Mouse (Mus musculus) stomach, postnatal 0 days (tissue): ENCODE results near the gene Trpm3. TPM values are rescaled to one million over a fixed set of nuclear protein-coding genes. Genes with fewer than 3 reads are reported as not detected.

ENCODE experiments used
- ATAC-seq: fragments of 200-750 bp; cut with Nextera tagmentation; 2 replicates; pipeline ENCODE4 v1.8.0; 2017; ENCODE audit not compliant: low FRiP score, low TSS enrichment
- DNase-seq: peaks from one replicate; pipeline ENCODE4 v3.0.0-alpha.2; 2016; ENCODE audit warnings: low spot score
- H3K27ac ChIP-seq: fragments of 300-500 bp; sonication (generic); replicated peaks from 2 replicates; pipeline ENCODE4 v1.5.1; 2014; ENCODE audit warnings: mild to moderate bottlenecking, control low read depth
- H3K27me3 ChIP-seq: fragments of 300-500 bp; sonication (generic); 2 replicates; pipeline ENCODE4 v1.6.1; 2014; ENCODE audit warnings: low read length; ENCODE audit not compliant: control insufficient read depth, insufficient read depth
- H3K36me3 ChIP-seq: fragments of 300-500 bp; sonication (generic); 2 replicates; pipeline ENCODE4 v1.6.1; 2014; ENCODE audit warnings: low read length, mixed read lengths; ENCODE audit not compliant: control insufficient read depth, insufficient read depth
- H3K4me1 ChIP-seq: fragments of 300-500 bp; sonication (generic); replicated peaks from 2 replicates; pipeline ENCODE4 v1.6.1; 2014; ENCODE audit warnings: antibody characterized with exemption; ENCODE audit not compliant: control insufficient read depth, insufficient read depth
- H3K4me2 ChIP-seq: fragments of 300-500 bp; sonication (generic); replicated peaks from 2 replicates; pipeline ENCODE4 v1.6.1; 2014; ENCODE audit warnings: low read depth, mild to moderate bottlenecking, control low read depth, moderate library complexity
- H3K4me3 ChIP-seq: fragments of 300-500 bp; sonication (generic); 2 replicates; pipeline ENCODE4 v1.5.1; 2014; ENCODE audit warnings: low read depth, low read length, control low read depth
- H3K9ac ChIP-seq: fragments of 300-500 bp; sonication (generic); 2 replicates; pipeline ENCODE4 v1.6.1; 2014; ENCODE audit warnings: mild to moderate bottlenecking, low read length, control low read depth, mixed read lengths
- H3K9me3 ChIP-seq: fragments of 300-500 bp; sonication (generic); 2 replicates; pipeline ENCODE4 v1.6.1; 2016; ENCODE audit warnings: low read length; ENCODE audit not compliant: control insufficient read depth
- CTCF ChIP-seq: IDR thresholded peaks from 2 replicates; pipeline ENCODE4 v1.5.1; 2016; ENCODE audit warnings: antibody characterized with exemption, low read depth, mild to moderate bottlenecking, moderate library complexity
- EP300 ChIP-seq: optimal IDR thresholded peaks from 2 replicates; pipeline ENCODE3; 2016; ENCODE audit warnings: antibody characterized with exemption
- WGBS: fragments of 180-500 bp; shearing (Covaris S2); extraction: QIAGEN DNeasy Blood & Tissue Kit; methylation state at CpG from one replicate; pipeline ENCODE4 v1.1.7; 2014; 5-methylcytosine and 5-hydroxymethylcytosine counted together
- polyA plus RNA-seq: library from polyadenylated mRNA; unstranded; fragments of >200 nt; fragmentation: Nextera tagmentation; extraction: Ambion mirVana; gene quantifications from 2 replicates; pipeline ENCODE4 v1.2.1, GENCODE M21; 2015

Trpm3 gene
- polyA plus RNA-seq, 1 experiment from 2014 or later, result 0.33 TPM

DNA sequence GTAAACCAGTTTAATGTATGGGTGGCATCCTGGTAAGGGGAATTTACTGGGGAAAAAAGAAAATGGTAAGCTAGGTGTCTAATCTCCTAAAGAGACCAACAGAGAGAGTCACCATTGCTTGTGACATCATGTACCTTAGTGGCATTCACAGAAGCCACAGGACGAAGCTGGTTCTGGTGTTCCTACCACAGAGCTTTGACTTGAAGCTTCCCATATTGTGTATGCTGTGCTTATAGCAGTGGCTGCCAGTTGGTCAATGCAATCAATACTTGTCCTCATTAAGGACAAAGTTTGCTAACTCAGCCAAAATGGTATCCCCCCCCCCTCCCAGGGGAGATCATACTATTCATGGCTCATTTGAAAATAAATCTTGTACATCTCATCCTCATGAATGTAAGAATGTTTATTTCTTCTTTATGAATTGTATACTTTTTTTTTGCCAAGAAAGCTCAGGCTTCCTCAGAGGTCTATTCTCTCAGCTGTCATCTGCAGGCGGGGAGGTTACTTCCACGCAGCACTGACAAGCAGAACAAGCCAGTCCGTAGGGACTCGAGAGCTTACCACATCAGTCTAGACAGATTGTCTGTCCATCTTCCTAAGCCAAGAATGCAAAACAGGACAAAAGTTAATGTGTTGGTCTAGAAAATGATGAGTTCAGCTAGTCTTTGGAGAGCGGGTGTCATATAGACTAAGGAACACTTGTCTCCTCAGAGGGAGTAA, 404.3 kb downstream of the Trpm3 start:
- H3K4me1 ChIP-seq, result no peaks in the 10 kb centered on the region
- WGBS, result 57% methylated on average over 6 of the region's 6 CpGs
- no peaks in the 10 kb centered on the region for H3K27me3 ChIP-seq
- DNase-seq, result no peak
- no peak for ATAC-seq
- H3K9ac ChIP-seq, result no peak overlapping the region
- H3K4me3 ChIP-seq, result no peak overlapping the region
- no peaks in the 10 kb centered on the region for H3K36me3 ChIP-seq
- H3K4me2 ChIP-seq, result no peak overlapping the region
- H3K27ac ChIP-seq, result no peak overlapping the region
- no peaks in the 10 kb centered on the region for H3K9me3 ChIP-seq
- TF ChIP-seq EP300, result no peak
- TF ChIP-seq CTCF, result no peak

DNA sequence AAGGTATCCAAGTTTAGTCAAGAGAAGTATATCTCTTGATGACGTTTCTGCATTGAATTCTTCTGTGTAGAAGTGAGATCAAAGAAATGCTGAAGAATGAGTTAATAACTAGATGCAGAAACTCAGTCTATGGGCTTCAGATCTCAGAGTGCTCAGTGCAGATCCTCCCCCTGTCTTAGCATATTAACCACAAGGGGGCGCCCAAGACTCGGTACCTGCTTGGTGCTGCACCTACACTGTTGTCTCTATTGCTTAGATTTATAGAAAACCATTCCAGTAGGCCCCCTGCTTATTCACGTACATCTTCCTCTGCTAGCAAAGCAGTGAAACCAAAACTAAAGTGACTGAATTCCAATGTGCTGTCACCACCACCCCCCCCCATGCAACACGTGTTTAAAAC, 413.3 kb downstream of the Trpm3 start:
- no peaks in the 10 kb centered on the region for H3K36me3 ChIP-seq
- H3K9ac ChIP-seq, result no peak overlapping the region
- TF ChIP-seq CTCF, result peak; percentile 74
- TF ChIP-seq EP300, result no peak
- no peak overlapping the region for H3K4me3 ChIP-seq
- DNase-seq, result peak; percentile 31
- no peak overlapping the region for H3K4me2 ChIP-seq
- H3K27me3 ChIP-seq, result no peaks in the 10 kb centered on the region
- no peaks in the 10 kb centered on the region for H3K9me3 ChIP-seq
- H3K4me1 ChIP-seq, result no peaks in the 10 kb centered on the region
- no peak overlapping the region for H3K27ac ChIP-seq
- no peak for ATAC-seq
- WGBS, result 25% methylated on average over 5 of the region's 5 CpGs

DNA sequence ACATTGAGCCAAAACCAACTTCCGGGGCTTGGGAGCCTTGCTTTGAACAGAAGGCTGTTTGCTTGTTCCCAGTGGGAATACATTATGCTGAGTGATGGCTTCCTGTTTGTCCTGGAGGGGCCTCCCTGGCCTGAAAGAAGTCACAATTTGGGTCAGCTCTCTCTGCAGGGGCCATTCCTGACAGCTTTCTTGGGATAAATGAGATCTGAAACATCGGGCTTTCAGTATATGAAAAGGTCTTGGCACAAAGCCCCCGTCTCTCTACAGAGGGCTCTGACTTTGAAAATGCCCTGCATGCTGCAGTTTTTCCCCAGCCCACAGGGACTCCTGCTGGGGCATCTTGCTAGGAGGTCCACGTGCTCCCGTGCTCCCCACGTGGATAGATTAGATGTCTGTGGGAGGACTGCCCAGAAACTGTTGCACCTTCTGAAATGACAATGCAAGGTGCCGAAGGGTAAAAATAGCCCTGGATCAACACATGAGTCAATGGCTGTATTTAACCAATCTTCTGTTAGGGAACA, 415.6 kb downstream of the Trpm3 start:
- Histone ChIP-seq H3K9me3 (no peaks in the 10 kb centered on the region), H3K27me3 (no peaks in the 10 kb centered on the region), H3K4me1 (no peaks in the 10 kb centered on the region), H3K27ac (no peak overlapping the region), H3K36me3 (no peaks in the 10 kb centered on the region), H3K4me3 (no peak overlapping the region), H3K9ac (no peak overlapping the region), H3K4me2 (0 out of 2 replicates have a peak overlapping the region, but pooled peaks have one; percentile 14)
- TF ChIP-seq CTCF, result no peak
- no peak for TF ChIP-seq EP300
- DNase-seq (no peak), ATAC-seq (no peak)
- WGBS, result 12% methylated on average over 7 of the region's 7 CpGs

DNA sequence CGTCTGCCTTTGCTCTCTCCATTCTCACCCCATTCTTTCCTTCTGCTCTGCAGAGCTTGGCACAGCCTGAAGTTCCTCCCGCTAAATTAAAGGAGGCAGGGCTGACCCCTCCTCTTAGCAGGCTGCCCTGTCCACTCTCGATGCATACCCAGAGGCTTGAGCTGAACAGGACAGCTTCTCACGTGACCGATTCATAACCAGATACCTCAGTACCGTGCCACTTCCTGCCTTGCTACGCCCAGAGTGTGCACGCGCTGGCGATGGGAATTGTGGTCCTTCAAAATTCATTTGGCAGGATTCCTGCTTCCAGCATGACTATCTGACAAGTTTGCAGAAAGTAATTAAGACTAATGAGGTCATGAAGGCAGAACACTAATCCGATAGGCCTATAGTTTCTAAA, 433.6 kb downstream of the Trpm3 start:
- Histone ChIP-seq H3K27me3 (no peaks in the 10 kb centered on the region), H3K27ac (no peak overlapping the region), H3K4me3 (no peak overlapping the region), H3K4me2 (no peak overlapping the region), H3K9ac (no peak overlapping the region), H3K36me3 (no peaks in the 10 kb centered on the region), H3K9me3 (no peaks in the 10 kb centered on the region), H3K4me1 (no peaks in the 10 kb centered on the region)
- 71% methylated on average over 11 of the region's 11 CpGs for WGBS
- TF ChIP-seq CTCF (no peak), EP300 (no peak)
- no peak for DNase-seq
- ATAC-seq, result no peak

DNA sequence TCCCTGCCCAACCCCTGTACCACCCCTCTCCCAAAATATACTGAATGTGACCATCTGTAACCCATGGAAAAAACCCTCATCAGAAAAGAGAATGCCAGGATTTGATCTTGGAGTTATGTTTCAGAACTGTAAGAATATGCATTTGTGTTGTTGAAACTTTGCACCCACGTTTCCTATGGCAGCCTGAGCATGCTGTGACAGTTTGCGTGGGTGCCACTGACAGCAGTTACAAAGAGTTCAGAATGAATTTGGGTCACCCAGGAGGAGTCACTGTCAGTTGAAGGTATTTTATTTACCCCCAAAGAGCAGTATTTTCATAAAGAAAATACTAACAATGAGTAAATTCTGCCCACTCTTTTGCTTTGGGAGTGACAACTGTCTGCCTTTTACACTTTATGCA, 434.0 kb downstream of the Trpm3 start:
- Histone ChIP-seq H3K27me3 (no peaks in the 10 kb centered on the region), H3K4me1 (no peaks in the 10 kb centered on the region), H3K36me3 (no peaks in the 10 kb centered on the region), H3K4me3 (no peak overlapping the region), H3K27ac (no peak overlapping the region), H3K9ac (no peak overlapping the region), H3K4me2 (no peak overlapping the region), H3K9me3 (no peaks in the 10 kb centered on the region)
- WGBS, result 82% methylated on average over 2 of the region's 2 CpGs
- ATAC-seq (no peak), DNase-seq (no peak)
- TF ChIP-seq EP300 (no peak), CTCF (no peak)

DNA sequence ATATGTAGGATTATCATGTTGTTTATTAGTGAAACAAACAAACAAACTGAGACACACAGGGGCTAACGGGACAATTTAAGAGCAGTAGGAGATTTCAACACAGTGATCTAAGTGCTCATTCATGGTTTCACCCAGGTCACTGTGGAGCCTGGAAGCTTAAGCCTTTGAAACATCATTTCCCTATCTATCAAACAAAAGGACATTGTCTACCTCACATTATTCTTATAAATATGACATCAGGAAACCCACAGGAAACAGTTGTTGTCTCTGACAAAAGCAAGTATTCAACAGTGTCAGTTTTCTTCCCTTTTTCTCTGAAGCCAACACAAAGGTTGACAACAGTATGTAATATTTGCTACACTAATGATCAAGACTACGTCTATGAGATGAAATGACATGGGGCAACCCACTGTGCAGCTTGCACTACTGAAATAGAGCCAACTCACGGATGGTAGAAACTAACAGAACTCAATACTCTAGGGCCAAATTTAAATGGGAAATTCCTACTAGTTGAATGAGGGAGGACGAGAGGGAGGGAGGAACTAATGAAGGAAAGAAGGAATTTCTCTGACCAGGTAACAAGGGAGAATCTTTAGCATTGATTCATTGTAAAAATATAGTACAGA, 443.4 kb downstream of the Trpm3 start:
- ATAC-seq, result no peak
- 71% methylated on average over 4 of the region's 4 CpGs for WGBS
- TF ChIP-seq CTCF (no peak), EP300 (no peak)
- Histone ChIP-seq H3K36me3 (no peaks in the 10 kb centered on the region), H3K4me1 (no peaks in the 10 kb centered on the region), H3K9ac (no peak overlapping the region), H3K4me2 (no peak overlapping the region), H3K27ac (no peak overlapping the region), H3K9me3 (no peaks in the 10 kb centered on the region), H3K4me3 (no peak overlapping the region), H3K27me3 (no peaks in the 10 kb centered on the region)
- DNase-seq, result no peak
